Mouse (Mus musculus) forebrain, embryonic 13.5 days (tissue): Measurements from ENCODE around the gene Ube2z. TPM values are rescaled to one million over a fixed set of nuclear protein-coding genes. Genes with fewer than 3 reads are reported as not detected.
A peak's percentile ranks its signal among the peaks of the same experiment; 100 is the strongest.
"Not testable (repeated sequence)": the region's sequence is repeated elsewhere in the genome, so short reads cannot be mapped to it uniquely, and the experiment has no call there.

Source experiments
- ATAC-seq: fragments of 200-750 bp; cut with Nextera tagmentation; 2 replicates; pipeline ENCODE4 v1.8.0; 2017
- H3K27ac ChIP-seq: fragments of 300-500 bp; sonication (generic); 2 replicates; pipeline ENCODE4 v1.5.1; 2015; ENCODE audit warnings: inconsistent platforms, mild to moderate bottlenecking, moderate library complexity
- H3K27me3 ChIP-seq: fragments of 300-500 bp; sonication (generic); 2 replicates; pipeline ENCODE4 v1.6.1; 2015; ENCODE audit warnings: mild to moderate bottlenecking, inconsistent platforms
- H3K36me3 ChIP-seq: fragments of 300-500 bp; sonication (generic); 2 replicates; pipeline ENCODE4 v1.6.1; 2015; ENCODE audit warnings: mild to moderate bottlenecking, inconsistent platforms; ENCODE audit not compliant: poor library complexity, severe bottlenecking
- H3K4me1 ChIP-seq: fragments of 300-500 bp; sonication (generic); 2 replicates; pipeline ENCODE4 v1.6.1; 2015; ENCODE audit warnings: inconsistent platforms
- H3K4me2 ChIP-seq: fragments of 300-500 bp; sonication (generic); 2 replicates; pipeline ENCODE4 v1.6.1; 2015; ENCODE audit warnings: inconsistent platforms, mild to moderate bottlenecking, moderate library complexity
- H3K4me3 ChIP-seq: fragments of 300-500 bp; sonication (generic); 2 replicates; pipeline ENCODE4 v1.5.1; 2015; ENCODE audit warnings: mild to moderate bottlenecking, inconsistent platforms
- H3K9ac ChIP-seq: fragments of 300-500 bp; sonication (generic); 2 replicates; pipeline ENCODE4 v1.6.1; 2015; ENCODE audit warnings: mild to moderate bottlenecking, inconsistent platforms
- H3K9me3 ChIP-seq: fragments of 300-500 bp; sonication (generic); replicated peaks from 2 replicates; pipeline ENCODE4 v1.6.1; 2016; ENCODE audit warnings: inconsistent platforms
- WGBS: fragments of 180-500 bp; shearing (Covaris S2); methylation state at CpG from one replicate; pipeline ENCODE4 v1.1.7; 2015; 5-methylcytosine and 5-hydroxymethylcytosine counted together
- polyA plus RNA-seq: library from polyadenylated mRNA; unstranded; fragments of >200 nt; fragmentation: Nextera tagmentation; extraction: Ambion mirVana; gene quantifications from 2 replicates; pipeline ENCODE4 v1.2.1, GENCODE M21; 2015

The Ube2z gene
- polyA plus RNA-seq: 25.8 and 27.7 TPM in 2 replicates

- Histone ChIP-seq H3K4me2 (peak within 1 kb of the TSS; percentile 89), H3K4me3 (peak within 1 kb of the TSS; percentile 76), H3K27ac (peak within 1 kb of the TSS; percentile 73), H3K36me3 (peaks cover 23% of the 10 kb centered on the region), H3K4me1 (peaks cover 27% of the 10 kb centered on the region), H3K27me3 (no peaks in the 10 kb centered on the region), H3K9ac (peak within 1 kb of the TSS; percentile 87), H3K9me3 (no peaks in the 10 kb centered on the region)
- WGBS: 3% methylated on average over 50 of the region's 50 CpGs
- ATAC-seq: peak; percentile 99
These were observed at the start of gene Ube2z for GRCm38 (mm10) chr11:96065215-96065911. Gene Ube2z, minus strand, starts transcription at chr11:96065388.

- no peak for ATAC-seq
- 64% methylated on average over 2 of the region's 2 CpGs for WGBS
These were observed 48.9 kb upstream of the Ube2z start for GRCm38 (mm10) chr11:96114077-96114476.

GRCm38 (mm10) chr11:96111751-96112150 lies 46.6 kb upstream of the Ube2z start, which contains the start of gene Calcoco2:
Gene Calcoco2, minus strand, starts transcription at chr11:96111964.
- Histone ChIP-seq H3K4me2 (no peak within 1 kb of the TSS), H3K4me3 (no peak within 1 kb of the TSS), H3K27me3 (peaks cover 2% of the 10 kb centered on the region; the same call in 1 of the 2 replicates), H3K36me3 (no peaks in the 10 kb centered on the region), H3K4me1 (no peaks in the 10 kb centered on the region), H3K27ac (no peak within 1 kb of the TSS), H3K9me3 (no peaks in the 10 kb centered on the region), H3K9ac (no peak within 1 kb of the TSS)
- 46% methylated on average over 14 of the region's 14 CpGs for WGBS
- no peak for ATAC-seq

More at GRCm38 (mm10) chr11:96114077-96114476, 48.9 kb upstream of the Ube2z start:
- Histone ChIP-seq H3K36me3 (no peaks in the 10 kb centered on the region), H3K27ac (no peak overlapping the region), H3K9me3 (no peaks in the 10 kb centered on the region), H3K27me3 (peaks cover 2% of the 10 kb centered on the region; the same call in 1 of the 2 replicates), H3K9ac (no peak overlapping the region), H3K4me1 (no peaks in the 10 kb centered on the region), H3K4me3 (no peak overlapping the region), H3K4me2 (no peak overlapping the region)

- H3K4me2 ChIP-seq, H3K9me3 ChIP-seq, H3K4me3 ChIP-seq, H3K36me3 ChIP-seq, H3K4me1 ChIP-seq, ATAC-seq, H3K9ac ChIP-seq, H3K27me3 ChIP-seq, H3K27ac ChIP-seq: not testable (repeated sequence)
- WGBS: 62% methylated on average over 2 of the region's 2 CpGs
These were observed 45.8 kb upstream of the Ube2z start for GRCm38 (mm10) chr11:96110950-96111349.

- Histone ChIP-seq H3K27me3 (0 out of 2 replicates have a peak, but pooled peaks cover 3% of the 10 kb centered on the region), H3K36me3 (no peaks in the 10 kb centered on the region), H3K27ac (no peak overlapping the region), H3K4me3 (no peak overlapping the region), H3K9ac (no peak overlapping the region), H3K4me1 (no peaks in the 10 kb centered on the region), H3K9me3 (no peaks in the 10 kb centered on the region), H3K4me2 (no peak overlapping the region)
- ATAC-seq: no peak
- 87% methylated on average over 1 of the region's 1 CpGs for WGBS
These were observed 43.2 kb upstream of the Ube2z start for GRCm38 (mm10) chr11:96108376-96108775.

- Histone ChIP-seq H3K9ac (no peak overlapping the region), H3K4me3 (no peak overlapping the region), H3K27ac (no peak overlapping the region), H3K9me3 (no peaks in the 10 kb centered on the region), H3K4me1 (no peaks in the 10 kb centered on the region), H3K36me3 (no peaks in the 10 kb centered on the region), H3K4me2 (no peak overlapping the region), H3K27me3 (0 out of 2 replicates have a peak, but pooled peaks cover 22% of the 10 kb centered on the region)
- no peak for ATAC-seq
- 14% methylated on average over 3 of the region's 3 CpGs for WGBS
These were observed 28.2 kb upstream of the Ube2z start for GRCm38 (mm10) chr11:96093361-96093760.

GRCm38 (mm10) chr11:96092674-96093291 lies 27.6 kb upstream of the Ube2z start:
- Histone ChIP-seq H3K27me3 (0 out of 2 replicates have a peak, but pooled peaks cover 22% of the 10 kb centered on the region), H3K4me3 (no peak overlapping the region), H3K9me3 (0 out of 2 replicates have a peak, but pooled peaks cover 2% of the 10 kb centered on the region), H3K27ac (no peak overlapping the region), H3K4me1 (no peaks in the 10 kb centered on the region), H3K4me2 (no peak overlapping the region), H3K36me3 (no peaks in the 10 kb centered on the region), H3K9ac (no peak overlapping the region)
- 45% methylated on average over 7 of the region's 7 CpGs for WGBS
- no peak for ATAC-seq

GRCm38 (mm10) chr11:96091073-96091472 lies 25.9 kb upstream of the Ube2z start:
- Histone ChIP-seq H3K4me3 (no peak overlapping the region), H3K27ac (no peak overlapping the region), H3K9ac (no peak overlapping the region), H3K4me2 (no peak overlapping the region), H3K27me3 (0 out of 2 replicates have a peak, but pooled peaks cover 13% of the 10 kb centered on the region), H3K4me1 (no peaks in the 10 kb centered on the region), H3K36me3 (no peaks in the 10 kb centered on the region), H3K9me3 (0 out of 2 replicates have a peak, but pooled peaks cover 4% of the 10 kb centered on the region)
- ATAC-seq: no peak
- 70% methylated on average over 2 of the region's 2 CpGs for WGBS

- Histone ChIP-seq H3K4me1 (no peaks in the 10 kb centered on the region), H3K4me2 (no peak overlapping the region), H3K36me3 (no peaks in the 10 kb centered on the region), H3K27me3 (0 out of 2 replicates have a peak, but pooled peaks cover 5% of the 10 kb centered on the region), H3K4me3 (no peak overlapping the region), H3K9ac (no peak overlapping the region), H3K9me3 (0 out of 2 replicates have a peak, but pooled peaks cover 4% of the 10 kb centered on the region), H3K27ac (no peak overlapping the region)
- 89% methylated on average over 6 of the region's 6 CpGs for WGBS
- ATAC-seq: no peak
These were observed 22.8 kb upstream of the Ube2z start for GRCm38 (mm10) chr11:96087981-96088380.

- H3K27ac ChIP-seq: no peak overlapping the region
- H3K27me3 ChIP-seq: peaks cover 4% of the 10 kb centered on the region; the same call in 1 of the 2 replicates
- H3K9ac ChIP-seq: no peak overlapping the region
- 83% methylated on average over 3 of the region's 3 CpGs for WGBS
- no peak overlapping the region for H3K4me2 ChIP-seq
- H3K9me3 ChIP-seq: 0 out of 2 replicates have a peak, but pooled peaks cover 1% of the 10 kb centered on the region
- H3K4me3 ChIP-seq: no peak overlapping the region
- no peaks in the 10 kb centered on the region for H3K36me3 ChIP-seq
- H3K4me1 ChIP-seq: no peaks in the 10 kb centered on the region
- no peak for ATAC-seq
These were observed 17.5 kb upstream of the Ube2z start for GRCm38 (mm10) chr11:96082682-96083081.

GRCm38 (mm10) chr11:96080736-96081135 lies 15.5 kb upstream of the Ube2z start:
- Histone ChIP-seq H3K27me3 (peaks cover 4% of the 10 kb centered on the region; the same call in 1 of the 2 replicates), H3K4me3 (no peak overlapping the region), H3K4me1 (peaks cover 4% of the 10 kb centered on the region; the same call in 1 of the 2 replicates), H3K36me3 (no peaks in the 10 kb centered on the region), H3K27ac (no peak overlapping the region), H3K9me3 (no peaks in the 10 kb centered on the region), H3K4me2 (no peak overlapping the region), H3K9ac (no peak overlapping the region)
- 86% methylated on average over 5 of the region's 5 CpGs for WGBS
- no peak for ATAC-seq
